In genomic region chr19:52623496-52623895, GRCm38 (mm10) we compare ENCODE assay signal across 12 mouse cellular contexts.
DNase-seq lines count a peak whose midpoint lies in the region; TF ChIP-seq lines count a peak whose summit lies in the region.
"Had no signal": no experiment of that assay in that cellular context is flagged by ENCODE, and none has a peak within 500 bp of the region (broad histone marks: within the 10 kb centered on the region; RNA-seq: fewer than 3 reads in every experiment).

No protein-coding gene starts in this region.

- TF ChIP-seq RAD21 in CH12.LX (IDR thresholded peaks at IDR 0.05; ENCODE audit: low read depth, low read length), result peak; percentile 33

- TF ChIP-seq POLR2A in CH12.LX (IDR thresholded peaks at IDR 0.05; ENCODE audit: low read depth, low read length), result no peak

- intact Hi-C loops in gastrocnemius, adult 2 months (cut with DNase I), result no loop called here

- H3K27ac ChIP-seq in gastrocnemius, adult 2 months, result no peak overlapping the region
- no peak overlapping the region for H3K27ac ChIP-seq in CH12.LX (ENCODE audit: insufficient read depth, low read depth)
- H3K27ac ChIP-seq: forebrain, embryonic 12.5 days; hindbrain, embryonic 10.5 days; limb, embryonic 15.5 days had no signal

- H3K9ac ChIP-seq in CH12.LX (ENCODE audit: insufficient read depth, low read depth), result no peak overlapping the region
- H3K9ac ChIP-seq: forebrain, embryonic 12.5 days; limb, embryonic 15.5 days had no signal

- no peaks in the 10 kb centered on the region for H3K36me3 ChIP-seq in CH12.LX (replicated peaks in 1 of 2; ENCODE audit: control insufficient read depth in 1 of 2, insufficient read depth in 1 of 2, low read length in 1 of 2)
- H3K36me3 ChIP-seq: forebrain, embryonic 12.5 days; hindbrain, embryonic 10.5 days; limb, embryonic 15.5 days had no signal

- no peak overlapping the region for H3K4me2 ChIP-seq in CH12.LX (ENCODE audit: insufficient read depth, low read depth, poor library complexity, severe bottlenecking)
- H3K4me2 ChIP-seq: forebrain, embryonic 12.5 days; limb, embryonic 15.5 days had no signal

- no peaks in the 10 kb centered on the region for H3K4me1 ChIP-seq in CH12.LX (ENCODE audit: control insufficient read depth in 1 of 2, insufficient read depth in 2 of 2)
- H3K4me1 ChIP-seq: forebrain, embryonic 12.5 days; hindbrain, embryonic 10.5 days; limb, embryonic 15.5 days had no signal

- dilution Hi-C loops in CH12.LX (cut with MboI; ENCODE audit: extremely low pct_ligation_motif_present, extremely low pct_unique_long_range_greater_than_20kb, low sequenced_read_pairs), result no loop called here

- in situ Hi-C loops in CH12.LX (cut with MboI; ENCODE audit: low pct_ligation_motif_present, low pct_unique_long_range_greater_than_20kb, low sequenced_read_pairs), result no loop called here

- TF ChIP-seq CTCF in gastrocnemius, adult 2 months (IDR thresholded peaks at IDR 0.05), result peak; percentile 34
- peak in 1 of 2 experiments; percentile 39; a peak in 2 of 4 replicates for TF ChIP-seq CTCF in CH12.LX (conservative IDR thresholded peaks at IDR 0.05 in 1 of 2, IDR thresholded peaks at IDR 0.05 in 1 of 2; ENCODE audit: low read depth in 2 of 2, low read length in 2 of 2)

- DNase-seq in gastrocnemius, adult 2 months, result no peak
- DNase-seq in gastrocnemius, adult 8-10 months (ENCODE audit: low spot score in 2 of 2), result no peak
- DNase-seq in layer of hippocampus, adult 8-10 months (ENCODE audit: low spot score in 2 of 2), result peak; percentile 6 to 7
- no peak for DNase-seq in layer of hippocampus, adult 9-10 months (ENCODE audit: low spot score)
- DNase-seq in CH12.LX (ENCODE audit: extremely low read depth) (no peak), R1 (ENCODE audit: low read depth, low spot score) (peak; percentile 9)
- DNase-seq in frontal cortex, postnatal 10 days (ENCODE audit: low spot score in 2 of 2), result no peak
- no peak for DNase-seq in spleen, postnatal 14 days (ENCODE audit: low spot score in 2 of 2)
- DNase-seq: kidney, postnatal 4 days had no signal

- no peak for TF ChIP-seq EP300 in CH12.LX (IDR thresholded peaks at IDR 0.05; ENCODE audit: low read length)

- H3K27me3 ChIP-seq in CH12.LX (replicated peaks), result no peaks in the 10 kb centered on the region
- H3K27me3 ChIP-seq: forebrain, embryonic 12.5 days; limb, embryonic 15.5 days had no signal

- H3K4me3 ChIP-seq in gastrocnemius, adult 2 months, result no peak overlapping the region
- no peak overlapping the region for H3K4me3 ChIP-seq in CH12.LX (replicated peaks in 1 of 3; ENCODE audit: low read depth in 2 of 3, low read length in 2 of 3, poor library complexity in 1 of 3)
- H3K4me3 ChIP-seq: forebrain, embryonic 12.5 days; hindbrain, embryonic 10.5 days; limb, embryonic 15.5 days had no signal

- H3K79me2 ChIP-seq in CH12.LX (replicated peaks; ENCODE audit: control insufficient read depth, extremely low read depth, insufficient read depth, poor library complexity, severe bottlenecking), result no peaks in the 10 kb centered on the region

- no peaks in the 10 kb centered on the region for H3K9me3 ChIP-seq in CH12.LX (replicated peaks; ENCODE audit: low read length)
- H3K9me3 ChIP-seq: forebrain, embryonic 12.5 days; hindbrain, embryonic 10.5 days; limb, embryonic 15.5 days had no signal

TF ChIP-seq in CH12.LX, 34 proteins besides CTCF, POLR2A, EP300 and RAD21:
- no peak for TF ChIP-seq BHLHE40 (IDR thresholded peaks at IDR 0.05; ENCODE audit: low read depth, low read length)
- TF ChIP-seq SMC3 (IDR thresholded peaks at IDR 0.05; ENCODE audit: low read depth, low read length), result peak; percentile 24; the same call in 1 of the 2 replicates
- no peak for TF ChIP-seq MEF2A (IDR thresholded peaks at IDR 0.05; ENCODE audit: borderline replicate concordance, low read depth, low read length)

Comparison
In these comparisons a context has a peak if more than half of its experiments do, and no peak if none do; other contexts are left out.
1. DNase-seq: peak in layer of hippocampus, adult 8-10 months (2 of 2) and R1 (single experiment); none in gastrocnemius, adult 2 months (single experiment), gastrocnemius, adult 8-10 months (0 of 2), layer of hippocampus, adult 9-10 months (single experiment), CH12.LX (single experiment), frontal cortex, postnatal 10 days (0 of 2) and spleen, postnatal 14 days (0 of 2).